Mouse (Mus musculus) small intestine, adult 2 months (tissue): Measurements from ENCODE around the gene Cd164. TPM values are rescaled to one million over a fixed set of nuclear protein-coding genes. Genes with fewer than 3 reads are reported as not detected.
"Not testable (repeated sequence)": the region's sequence is repeated elsewhere in the genome, so short reads cannot be mapped to it uniquely, and the experiment has no call there.

Experiments used
- H3K27ac ChIP-seq: fragments of 200-500 bp; 2 replicates; pipeline ENCODE4 v1.5.1; 2012; ENCODE audit warnings: low read depth, low read length, control low read depth, inconsistent platforms; ENCODE audit not compliant: insufficient read depth
- H3K27me3 ChIP-seq: fragments of 200-500 bp; 2 replicates; pipeline ENCODE4 v1.6.1; 2012; ENCODE audit warnings: mild to moderate bottlenecking, moderate library complexity, low read length, inconsistent platforms; ENCODE audit not compliant: control insufficient read depth, insufficient read depth
- H3K36me3 ChIP-seq: fragments of 200-500 bp; 2 replicates; pipeline ENCODE4 v1.6.1; 2012; ENCODE audit warnings: mild to moderate bottlenecking, low read length, control low read depth, inconsistent platforms; ENCODE audit not compliant: control insufficient read depth, insufficient read depth
- H3K4me1 ChIP-seq: fragments of 200-500 bp; 2 replicates; pipeline ENCODE4 v1.6.1; 2012; ENCODE audit warnings: low read length, inconsistent platforms, mixed read lengths; ENCODE audit not compliant: control insufficient read depth, insufficient read depth, insufficient read length
- H3K4me3 ChIP-seq: fragments of 200-500 bp; 2 replicates; pipeline ENCODE4 v1.5.1; 2012; ENCODE audit warnings: low read depth, mild to moderate bottlenecking, control low read depth, inconsistent platforms, low read length, moderate library complexity
- CTCF ChIP-seq: fragments of 200-500 bp; IDR thresholded peaks from 2 replicates; pipeline ENCODE4 v1.5.1; 2012; ENCODE audit warnings: low read depth, mild to moderate bottlenecking, control low read depth, inconsistent platforms, low read length, moderate library complexity, mixed read lengths; ENCODE audit not compliant: insufficient replicate concordance, insufficient read length; ENCODE audit errors: extremely low read depth
- POLR2A ChIP-seq: fragments of 200-500 bp; IDR thresholded peaks from 2 replicates; pipeline ENCODE4 v1.6.1; 2012; ENCODE audit warnings: low read depth, mild to moderate bottlenecking, control low read depth, inconsistent platforms, low read length, moderate library complexity
- WGBS: fragments of 180-500 bp; shearing (Covaris S2); methylation state at CpG from one replicate; pipeline ENCODE4 v1.1.7; 2018; 5-methylcytosine and 5-hydroxymethylcytosine counted together
- polyA plus RNA-seq: library from polyadenylated mRNA; depleted of rRNA; stranded (reverse); fragments of >200 nt; gene quantifications from 2 replicates; pipeline ENCODE4 v1.2.3, GENCODE M21; 2012

The Cd164 gene
- polyA plus RNA-seq, 1 experiment, result 81.6 TPM

- H3K36me3 ChIP-seq, result no peaks in the 10 kb centered on the region
- WGBS, result 34% methylated on average over 4 of the region's 4 CpGs
- TF ChIP-seq POLR2A (no peak), CTCF (no peak)
- H3K27ac ChIP-seq, result no peak overlapping the region
- no peaks in the 10 kb centered on the region for H3K4me1 ChIP-seq
- H3K4me3 ChIP-seq, result no peak overlapping the region
- no peaks in the 10 kb centered on the region for H3K27me3 ChIP-seq
Observed at GRCm38 (mm10) chr10:41500941-41501340, 18.3 kb upstream of the Cd164 start.

GRCm38 (mm10) chr10:41504996-41505395, 14.2 kb upstream of the Cd164 start:
- Histone ChIP-seq H3K36me3 (no peaks in the 10 kb centered on the region), H3K27ac (no peak overlapping the region), H3K4me3 (no peak overlapping the region), H3K4me1 (no peaks in the 10 kb centered on the region), H3K27me3 (no peaks in the 10 kb centered on the region)
- WGBS, result 88% methylated on average over 1 of the region's 1 CpGs
- no peak for TF ChIP-seq CTCF
- TF ChIP-seq POLR2A, result no peak

GRCm38 (mm10) chr10:41505446-41505845, 13.8 kb upstream of the Cd164 start:
- H3K4me1 ChIP-seq, H3K27me3 ChIP-seq, H3K27ac ChIP-seq, H3K36me3 ChIP-seq, H3K4me3 ChIP-seq: not testable (repeated sequence)
- peak; percentile 71; the same call in 1 of the 2 replicates for TF ChIP-seq CTCF
- WGBS, result 4% methylated on average over 3 of the region's 3 CpGs

GRCm38 (mm10) chr10:41509160-41509559, 10.1 kb upstream of the Cd164 start:
- 50% methylated on average over 2 of the region's 2 CpGs for WGBS
- TF ChIP-seq CTCF (peak; percentile 35; the same call in 1 of the 2 replicates), POLR2A (no peak)
- no peaks in the 10 kb centered on the region for H3K4me1 ChIP-seq

GRCm38 (mm10) chr10:41514301-41514700, 4.9 kb upstream of the Cd164 start:
- Histone ChIP-seq H3K36me3 (no peaks in the 10 kb centered on the region), H3K4me3 (no peak overlapping the region), H3K4me1 (no peaks in the 10 kb centered on the region), H3K27me3 (no peaks in the 10 kb centered on the region), H3K27ac (no peak overlapping the region)
- 72% methylated on average over 4 of the region's 4 CpGs for WGBS
- TF ChIP-seq POLR2A (no peak), CTCF (no peak)

More at GRCm38 (mm10) chr10:41509160-41509559, 10.1 kb upstream of the Cd164 start:
- Histone ChIP-seq H3K27ac (no peak overlapping the region), H3K4me3 (no peak overlapping the region), H3K36me3 (no peaks in the 10 kb centered on the region), H3K27me3 (no peaks in the 10 kb centered on the region)

GRCm38 (mm10) chr10:41514921-41515320, 4.3 kb upstream of the Cd164 start:
- no peaks in the 10 kb centered on the region for H3K36me3 ChIP-seq
- no peaks in the 10 kb centered on the region for H3K4me1 ChIP-seq
- no peak overlapping the region for H3K4me3 ChIP-seq
- H3K27me3 ChIP-seq, result no peaks in the 10 kb centered on the region
- TF ChIP-seq CTCF (no peak), POLR2A (no peak)
- H3K27ac ChIP-seq, result no peak overlapping the region

GRCm38 (mm10) chr10:41518508-41518980, 670 bp upstream of the Cd164 start:
- peak overlapping the region; percentile 81 for H3K4me3 ChIP-seq
- no peaks in the 10 kb centered on the region for H3K27me3 ChIP-seq
- WGBS, result 0% methylated on average over 23 of the region's 23 CpGs

More at GRCm38 (mm10) chr10:41518508-41518980, 670 bp upstream of the Cd164 start:
- H3K36me3 ChIP-seq, result 0 out of 2 replicates have a peak, but pooled peaks cover 1% of the 10 kb centered on the region
- peak overlapping the region; percentile 82 for H3K27ac ChIP-seq
- TF ChIP-seq CTCF (peak; percentile 79; the same call in 1 of the 2 replicates), POLR2A (no peak)
- H3K4me1 ChIP-seq, result peaks cover 6% of the 10 kb centered on the region; the same call in 1 of the 2 replicates
